Mouse (Mus musculus) cerebellum, adult 8-10 months (tissue): Measurements from ENCODE around the gene Sorl1.

ENCODE experiments used
- DNase-seq: peaks from one replicate; pipeline ENCODE4 v3.0.0; 2022

Gene Sorl1

DNA sequence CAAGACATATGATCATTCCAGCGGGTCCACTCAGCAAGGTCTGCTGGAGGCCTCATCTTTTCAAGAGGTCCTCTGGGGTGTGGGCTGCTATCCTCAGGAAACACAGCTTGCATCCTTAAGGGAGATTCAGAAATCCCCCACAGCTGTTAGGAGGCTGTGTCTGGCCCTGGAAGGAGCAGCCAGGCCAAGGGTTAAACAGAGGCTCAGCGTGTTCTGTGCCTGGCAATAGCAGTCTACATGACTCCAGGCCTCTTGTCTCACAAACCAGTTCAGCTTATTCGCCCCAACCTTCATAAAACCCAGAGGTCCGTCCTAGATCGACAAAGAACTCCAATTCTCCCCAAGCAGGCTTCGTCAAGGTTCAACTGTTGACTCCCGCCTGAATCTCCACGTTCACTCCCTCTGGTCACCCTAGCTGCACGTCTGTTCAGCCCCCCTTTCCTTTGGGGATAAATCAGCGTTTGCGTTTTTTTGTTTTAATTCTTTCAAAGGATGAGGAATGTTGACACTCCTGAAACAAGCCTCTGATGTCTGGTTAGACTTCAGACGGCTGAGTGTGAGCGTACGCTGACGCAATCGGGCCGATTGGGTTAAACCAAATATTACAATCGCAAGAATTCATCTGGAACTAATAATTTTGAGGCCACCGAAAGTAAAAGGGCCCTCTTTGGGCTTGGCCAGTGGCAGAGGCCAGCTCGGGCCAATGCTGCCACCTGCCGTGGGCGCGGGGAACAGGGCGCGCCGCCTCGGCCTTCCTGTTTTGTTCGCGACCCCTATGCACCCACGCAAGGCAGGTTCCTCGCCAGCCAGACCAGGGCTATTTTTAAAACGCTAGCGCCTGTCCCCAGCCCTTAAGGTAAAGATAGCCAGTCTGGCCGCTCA is 173.7 kb downstream of the Sorl1 start:
- DNase-seq = peak; percentile 66

DNA sequence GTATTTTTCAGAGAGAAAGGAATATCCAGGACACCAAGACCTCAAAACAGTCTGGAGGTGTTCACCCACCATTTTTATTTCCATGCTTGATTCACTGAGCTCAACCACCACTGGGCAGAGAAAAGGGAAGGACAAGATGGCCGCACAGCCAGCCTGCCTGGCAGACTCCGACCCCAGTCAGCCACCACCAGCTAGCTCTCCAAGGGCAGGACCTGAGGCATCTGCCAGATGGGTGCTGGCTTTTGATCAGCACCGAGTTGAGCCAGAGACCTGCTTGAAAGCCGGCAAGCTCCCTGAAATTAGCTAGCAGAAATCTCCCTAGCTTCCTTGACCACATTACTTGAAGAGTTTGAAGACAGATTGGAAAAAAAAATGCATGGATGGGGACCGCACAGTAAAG is 174.6 kb downstream of the Sorl1 start:
- DNase-seq = no peak

- DNase-seq = no peak
Measured at GRCm38 (mm10) chr9:41944964-41945363, 179.1 kb downstream of the Sorl1 start.

- no peak for DNase-seq
Measured at GRCm38 (mm10) chr9:41942970-41943635, 181.0 kb downstream of the Sorl1 start.

GRCm38 (mm10) chr9:41940311-41940853 is 183.7 kb downstream of the Sorl1 start:
- DNase-seq = no peak

DNA sequence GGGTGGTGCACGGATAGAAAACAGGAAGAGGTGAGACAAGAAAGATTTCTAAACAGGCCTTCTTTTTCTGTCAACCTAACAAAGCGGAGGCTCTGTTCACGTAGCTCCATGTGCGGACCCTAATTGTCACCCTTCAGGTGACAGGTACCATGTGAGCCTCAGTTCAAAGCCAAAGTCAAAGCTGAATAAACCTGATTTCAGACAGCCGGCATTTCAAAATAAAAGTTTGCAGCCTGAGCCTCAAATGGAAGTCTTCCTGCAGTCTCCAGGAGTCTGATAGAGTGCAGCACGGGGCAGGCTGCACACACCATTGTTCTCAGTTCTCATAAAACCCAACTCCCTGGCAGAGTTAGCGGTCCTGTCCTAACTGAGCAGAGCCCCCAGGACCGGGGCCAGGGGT is 185.6 kb downstream of the Sorl1 start:
- no peak for DNase-seq

GRCm38 (mm10) chr9:41937967-41938348 is 186.1 kb downstream of the Sorl1 start:
- no peak for DNase-seq

GRCm38 (mm10) chr9:41937341-41937966 is 186.6 kb downstream of the Sorl1 start:
- DNase-seq = no peak

GRCm38 (mm10) chr9:41936598-41936997 is 187.5 kb downstream of the Sorl1 start:
- DNase-seq = no peak

DNA sequence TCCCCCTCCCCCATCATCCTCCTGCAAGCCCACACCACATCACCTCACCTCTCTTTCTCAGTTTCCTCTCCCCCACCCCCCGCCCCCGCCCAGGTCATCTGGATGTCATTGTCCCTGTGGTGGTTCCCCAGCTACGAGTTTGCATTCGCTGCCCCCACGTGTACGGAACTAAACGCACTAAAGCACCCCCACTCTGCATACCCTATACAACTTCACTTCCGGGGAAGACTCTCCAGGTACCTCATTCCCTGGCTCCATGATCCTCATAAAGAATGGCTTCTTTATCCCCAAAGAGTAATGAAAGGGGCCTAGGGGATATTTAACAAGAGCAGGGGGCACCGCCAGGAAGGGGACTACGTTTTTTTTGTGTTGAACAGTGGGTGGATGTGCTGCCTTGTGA is 188.1 kb downstream of the Sorl1 start:
- DNase-seq = no peak

DNA sequence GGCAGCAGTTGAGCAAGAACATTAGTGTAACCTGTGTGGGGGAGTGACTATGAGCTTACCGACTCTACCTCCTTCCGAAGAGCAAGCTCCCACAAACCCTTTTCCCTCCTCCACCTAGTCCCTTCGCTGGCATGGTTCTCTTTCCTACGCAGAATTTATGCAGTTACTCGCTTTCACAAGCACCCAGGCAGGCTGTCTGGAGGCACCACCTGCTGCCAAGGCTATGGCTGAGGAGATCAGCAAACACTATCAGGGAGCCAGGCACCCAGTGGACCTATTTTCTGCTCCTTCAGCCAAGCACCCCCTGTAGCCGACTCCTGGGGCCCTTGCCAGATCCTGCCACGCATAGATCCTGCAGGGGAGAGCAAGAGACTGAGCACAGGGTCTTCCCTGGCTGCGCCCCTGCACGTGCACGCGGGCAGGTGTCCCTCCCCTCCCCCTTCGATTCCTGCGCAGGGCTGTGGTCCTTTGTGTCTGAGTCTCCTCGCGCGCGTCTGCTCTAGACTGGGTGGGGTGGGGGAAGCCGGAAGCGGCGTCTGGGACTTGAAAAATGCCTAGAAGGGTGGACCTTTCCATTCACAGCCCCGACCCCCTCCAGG is 188.6 kb downstream of the Sorl1 start:
- no peak for DNase-seq

- DNase-seq = no peak
Measured at GRCm38 (mm10) chr9:41934848-41935372, 189.2 kb downstream of the Sorl1 start.

DNA sequence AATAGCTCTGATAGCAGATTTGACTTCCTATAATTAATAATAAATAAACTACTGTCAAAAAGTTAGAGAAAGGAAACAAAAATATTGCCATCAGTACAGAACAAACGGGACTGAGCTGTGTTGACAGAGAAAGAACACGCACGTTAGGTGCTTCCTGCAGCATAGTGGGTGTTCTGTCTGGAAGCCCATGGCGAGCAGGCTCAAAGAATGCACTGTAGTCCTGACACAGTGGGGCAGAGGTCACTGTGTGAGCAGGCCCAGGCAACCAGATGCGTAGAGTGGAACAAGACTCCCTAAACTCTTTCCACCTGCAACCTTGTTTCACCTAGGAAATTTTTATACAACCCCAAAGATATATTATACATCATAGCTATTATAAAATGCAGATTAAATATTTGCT is 194.1 kb downstream of the Sorl1 start:
- no peak for DNase-seq

DNA sequence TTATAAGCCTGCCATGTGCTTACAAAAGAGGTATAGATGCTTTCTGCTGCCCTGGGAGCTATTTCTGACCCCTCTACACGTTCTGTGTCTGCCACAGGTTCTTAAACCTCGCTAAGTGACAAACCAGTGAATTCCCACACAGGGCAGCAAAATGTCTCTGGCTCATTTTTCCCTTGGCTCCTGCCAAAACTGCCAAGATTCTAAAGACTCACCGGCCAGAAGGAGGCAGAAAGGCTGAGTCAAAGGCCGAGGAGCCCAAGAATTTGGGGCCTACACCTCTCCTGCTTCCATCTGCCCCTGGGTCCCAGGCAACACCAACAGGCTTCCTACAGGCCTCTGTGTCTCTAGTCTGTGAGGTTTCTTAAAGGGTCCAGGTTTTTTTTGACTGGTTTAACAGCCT is 198.4 kb downstream of the Sorl1 start:
- DNase-seq = no peak

DNA sequence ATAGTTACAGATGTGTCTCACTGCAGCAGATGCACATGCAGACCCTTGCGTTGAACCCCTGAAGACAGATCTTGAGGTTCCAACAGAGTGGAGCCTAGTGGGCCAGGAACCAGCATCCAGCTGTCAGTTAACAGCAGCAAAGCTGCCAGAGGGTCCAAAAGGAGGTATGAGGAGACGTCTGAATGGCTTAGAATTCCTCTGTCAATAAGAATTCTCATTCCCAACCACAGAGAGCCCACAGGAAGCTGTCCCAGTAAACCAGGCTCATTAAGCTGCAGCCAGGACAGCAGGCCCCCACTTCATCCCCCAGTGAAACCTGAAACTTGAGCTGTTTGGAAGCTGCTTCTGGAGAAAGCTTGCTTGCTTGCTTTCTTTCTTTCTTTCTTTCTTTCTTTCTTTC is 200.0 kb downstream of the Sorl1 start:
- DNase-seq = no peak

GRCm38 (mm10) chr9:41922416-41922815 is 201.7 kb downstream of the Sorl1 start:
- no peak for DNase-seq

- DNase-seq = no peak
Measured at GRCm38 (mm10) chr9:41918657-41919380, 205.3 kb downstream of the Sorl1 start.

DNA sequence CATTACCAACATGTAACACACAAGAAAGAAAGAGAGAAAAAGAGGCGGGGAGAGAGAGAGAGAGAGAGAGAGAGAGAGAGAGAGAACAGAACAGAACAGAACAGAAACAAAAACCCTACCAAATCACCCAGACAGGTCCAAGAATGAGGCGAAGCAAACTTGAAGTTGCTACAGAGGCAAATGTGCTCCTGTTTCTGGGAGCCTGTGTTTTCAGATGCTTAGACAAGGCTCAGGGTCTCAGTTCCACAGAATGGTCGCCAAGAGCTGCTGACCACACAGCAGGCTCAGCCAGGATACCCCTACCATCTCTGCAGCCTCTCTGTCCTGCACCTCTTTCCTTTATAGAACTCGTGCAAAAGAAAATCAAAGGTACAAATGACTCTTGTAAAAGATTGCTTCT is 205.9 kb downstream of the Sorl1 start:
- no peak for DNase-seq

DNA sequence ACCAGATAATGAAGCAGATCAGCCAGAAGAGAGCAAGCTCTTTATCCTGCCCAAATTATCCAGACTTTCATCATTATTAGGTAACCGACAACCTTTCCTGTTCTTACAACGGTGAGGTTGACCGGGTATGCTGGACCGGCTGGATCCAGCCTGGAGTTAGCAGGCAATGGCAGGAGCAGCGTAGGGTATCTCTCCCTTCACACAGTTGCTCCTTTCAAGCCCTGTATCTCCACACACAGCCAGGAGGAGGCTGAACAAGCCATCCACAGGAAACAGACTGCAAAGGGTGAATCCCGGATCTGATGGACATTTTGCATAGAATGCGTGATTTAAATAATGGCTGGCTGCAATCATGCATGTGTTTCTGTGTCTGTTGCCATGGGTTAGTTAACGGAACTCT is 208.5 kb downstream of the Sorl1 start:
- DNase-seq = no peak
